Mouse (Mus musculus): ENCODE data around the gene Slc25a21.

DNA sequence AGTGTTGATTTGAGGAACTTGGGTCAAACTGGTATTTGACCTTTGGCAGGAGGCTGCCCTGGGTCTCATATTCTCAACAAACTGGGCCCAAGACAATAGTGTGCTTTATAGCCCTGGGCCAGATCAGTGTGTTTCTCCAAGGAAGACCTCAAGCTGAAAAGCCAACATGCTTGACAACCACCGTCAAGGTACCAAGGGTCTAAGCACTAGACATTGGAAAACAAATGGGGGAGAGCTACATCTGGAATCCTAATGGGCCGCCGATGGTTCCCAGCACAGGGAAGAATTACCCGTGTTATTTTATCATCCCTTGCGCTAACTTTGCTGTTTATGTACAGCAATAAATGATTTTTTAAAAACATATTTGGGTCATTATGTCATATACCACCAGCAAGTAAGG lies 113.7 kb downstream of the Slc25a21 start:
- TF ChIP-seq POLR2A (IDR thresholded peaks at IDR 0.05; ENCODE audit: borderline replicate concordance, control insufficient read depth, low read depth, low read length) (no peak), CTCF (IDR thresholded peaks at IDR 0.05; ENCODE audit: control insufficient read depth, insufficient read depth, low read length) (no peak)

All from bone marrow, adult 2 months (tissue).